Mouse (Mus musculus) embryonic stem cell, embryonic (primary cell): ENCODE results near the gene Clec3a.

Experiments used
- CTCF ChIA-PET, 4 experiments: fragments of 300-600 bp in 2 of 4; fragments of 350-600 bp in 2 of 4; sonication (Branson Sonifier 250); formaldehyde crosslinking; loops; one replicate each; lab custom pipeline; 2022; ENCODE audit warnings: inconsistent platforms in 2 of 4; lab: Charles Lee
- POLR2A ChIA-PET, 4 experiments: fragments of 300-600 bp in 2 of 4; fragments of 350-600 bp in 2 of 4; sonication (Branson Sonifier 250); formaldehyde crosslinking; loops; one replicate each; lab custom pipeline; 2022; ENCODE audit warnings: antibody characterized with exemption in 4 of 4, inconsistent platforms in 1 of 4; lab: Charles Lee

Gene Clec3a

GRCm38 (mm10) chr8:114417786-114418185 lies at the start of gene Clec3a:
Clec3a (plus strand) TSS chr8:114418086.
- CTCF ChIA-PET, result interaction anchor here in 2 of 4 experiments (1.3 to 1.4 kb wide), 2 partner anchors 20 to 22 kb away, joined by 3 to 4 read pairs; partner anchors contain the start of gene Wwox (in 1 of the 2)
- POLR2A ChIA-PET, result no interaction called here

DNA sequence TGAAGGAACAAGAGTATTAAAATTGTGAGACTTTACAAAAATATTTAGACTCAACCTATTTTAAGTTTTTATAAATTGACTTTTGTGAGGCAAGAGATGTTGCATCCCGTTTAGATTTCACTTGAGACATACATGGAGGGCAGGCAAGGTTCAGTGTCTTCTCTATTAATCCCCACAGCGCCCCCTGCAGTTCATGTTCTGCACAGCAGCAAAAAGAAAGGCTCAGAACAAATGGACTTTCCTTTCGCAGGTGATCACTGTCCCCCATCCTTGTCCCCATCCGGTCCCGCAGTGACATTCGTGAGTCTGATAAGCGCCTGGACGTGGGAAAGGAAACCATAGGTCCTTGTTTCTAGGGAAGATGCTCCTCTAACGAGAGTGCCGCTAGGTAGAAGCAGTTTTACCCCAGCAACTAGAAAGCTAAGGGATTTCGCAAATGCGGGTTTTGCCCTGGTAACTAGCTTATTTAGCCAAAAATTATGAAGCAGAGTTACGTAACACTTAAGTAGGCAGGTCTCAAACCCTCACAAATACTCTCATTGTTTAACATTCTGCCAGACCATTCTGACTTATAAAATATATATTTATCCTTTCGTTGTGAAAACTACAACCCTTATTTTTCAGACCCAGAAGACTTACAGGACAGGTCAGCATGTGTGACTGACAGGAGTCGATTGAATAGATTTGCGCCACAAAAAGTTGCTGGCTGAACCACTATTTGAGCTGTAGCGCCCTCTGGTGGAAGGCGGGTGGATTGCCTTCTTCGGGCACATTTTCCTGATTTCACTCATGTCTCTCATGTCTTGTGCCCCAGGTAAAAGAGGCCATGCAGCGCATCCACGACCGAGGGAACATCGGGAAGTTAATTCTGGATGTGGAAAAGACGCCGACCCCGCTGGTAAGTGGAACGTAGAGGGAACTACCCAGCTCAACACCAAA lies 48.6 kb upstream of the Clec3a start:
- POLR2A ChIA-PET, result interaction anchor here in 3 of 4 experiments (0.6 to 1.2 kb wide), 10 partner anchors 15 to 597 kb away, joined by 3 read pairs; partner anchors contain the start of gene Wwox (in 1 of the 3)
- CTCF ChIA-PET, result interaction anchor here (0.6 to 3.8 kb wide), 48 partner anchors 11 to 1128 kb away, joined by 3 to 44 read pairs (median 4); partner anchors contain the start of gene Wwox (in 3 of the 4)

GRCm38 (mm10) chr8:114374390-114374789 lies 43.5 kb upstream of the Clec3a start:
- ChIA-PET CTCF (interaction anchor here in 1 of 4 experiments (1.0 to 1.8 kb wide), 2 partner anchors 8 to 11 kb away, joined by 3 to 5 read pairs; no protein-coding TSS in a partner anchor), POLR2A (interaction anchor here in 1 of 4 experiments (0.6 kb wide), 1 partner anchor 31 kb away, joined by 3 read pairs; no protein-coding TSS in a partner anchor)

- ChIA-PET CTCF (interaction anchor here in 2 of 4 experiments (0.6 to 1.2 kb wide), 4 partner anchors 12 to 310 kb away, joined by 3 read pairs; no protein-coding TSS in a partner anchor), POLR2A (interaction anchor here in 3 of 4 experiments (0.6 to 2.4 kb wide), 4 partner anchors 14 to 625 kb away, joined by 3 to 9 read pairs (median 7); no protein-coding TSS in a partner anchor)
Observed at GRCm38 (mm10) chr8:114384189-114384588, 33.7 kb upstream of the Clec3a start.

- POLR2A ChIA-PET, result interaction anchor here in 2 of 4 experiments (0.9 to 2.5 kb wide), 2 partner anchors 12 to 13 kb away, joined by 3 to 19 read pairs; no protein-coding TSS in a partner anchor
- CTCF ChIA-PET, result interaction anchor here in 2 of 4 experiments (0.6 to 1.5 kb wide), 4 partner anchors 16 to 185 kb away, joined by 3 to 5 read pairs (median 4); partner anchors contain the start of gene Wwox (in 1 of the 2)
Observed at GRCm38 (mm10) chr8:114387494-114387893, 30.4 kb upstream of the Clec3a start.

DNA sequence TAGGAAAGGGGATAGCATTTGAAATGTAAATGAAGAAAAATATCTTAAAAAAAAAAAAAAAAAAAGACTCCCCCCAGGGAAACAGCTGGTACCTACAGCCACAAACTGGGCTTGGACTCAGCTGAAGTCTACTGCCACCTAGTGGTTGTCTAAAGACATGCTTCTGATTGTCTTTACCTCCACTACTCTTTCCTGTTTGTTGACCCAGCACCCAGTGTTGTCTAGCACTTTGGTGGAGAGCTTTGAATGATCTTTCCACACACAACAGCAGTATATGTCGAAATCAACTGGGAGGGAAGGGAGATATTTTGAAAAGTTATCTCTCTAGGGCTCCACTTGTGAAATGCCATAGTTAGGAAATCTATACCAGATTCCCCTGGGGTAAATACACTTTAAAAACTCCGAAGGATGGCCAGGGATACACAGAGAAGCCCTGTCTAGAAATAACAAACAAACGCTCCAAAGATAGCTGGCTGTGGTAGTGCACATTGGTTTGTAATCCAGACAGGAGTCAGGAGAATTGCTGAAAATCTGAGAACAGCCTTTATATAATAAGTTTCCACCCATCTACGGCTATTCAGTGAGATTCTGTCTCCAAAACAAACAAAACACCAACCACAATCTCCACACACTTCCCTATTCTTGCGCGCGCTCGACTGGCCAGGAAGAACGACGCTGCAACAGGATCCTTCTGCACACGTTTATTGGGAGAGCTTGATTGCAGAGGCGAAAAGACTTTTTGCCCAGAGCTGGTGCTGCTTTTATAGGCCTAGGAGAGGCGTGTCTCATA lies 27.2 kb upstream of the Clec3a start:
- CTCF ChIA-PET, result interaction anchor here (0.6 to 1.7 kb wide), 22 partner anchors 8 to 726 kb away, joined by 3 to 52 read pairs (median 5); partner anchors contain the start of gene Wwox (in 1 of the 4)

GRCm38 (mm10) chr8:114398326-114398725 lies 19.6 kb upstream of the Clec3a start:
- POLR2A ChIA-PET, result interaction anchor here in 3 of 4 experiments (0.6 to 3.6 kb wide), 9 partner anchors 8 to 41 kb away, joined by 4 to 58 read pairs (median 16); partner anchors contain the start of gene Wwox (in 2 of the 3)
- CTCF ChIA-PET, result interaction anchor here in 3 of 4 experiments (0.7 to 3.6 kb wide), 3 partner anchors 8 kb away, joined by 3 to 52 read pairs (median 7); no protein-coding TSS in a partner anchor

More for the DNA sequence above, 27.2 kb upstream of the Clec3a start:
- POLR2A ChIA-PET, result interaction anchor here in 3 of 4 experiments (0.6 to 1.7 kb wide), 19 partner anchors 9 to 310 kb away, joined by 3 to 58 read pairs (median 4); partner anchors contain the start of gene Wwox (in 1 of the 3)

DNA sequence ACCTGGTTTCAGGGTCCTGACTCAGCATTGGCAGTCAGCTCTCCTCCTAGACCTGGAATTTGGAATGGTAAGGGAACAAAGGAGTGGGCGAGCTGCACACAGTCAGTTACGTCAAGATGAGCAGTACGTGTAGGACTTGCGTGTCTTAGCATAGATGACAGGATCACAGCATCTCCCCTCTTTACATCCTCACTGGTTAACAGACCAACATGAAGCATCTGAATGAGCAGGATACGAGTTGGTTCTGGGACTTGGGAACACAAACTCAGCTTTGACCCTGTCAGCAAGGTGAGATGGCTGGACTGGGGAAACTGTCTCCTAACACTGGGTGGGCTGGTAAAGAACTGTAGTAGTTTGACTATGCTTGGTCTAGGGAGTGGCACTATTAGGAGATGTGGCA lies 18.6 kb upstream of the Clec3a start:
- ChIA-PET CTCF (interaction anchor here in 2 of 4 experiments (0.5 to 3.6 kb wide), 8 partner anchors 9 to 1429 kb away, joined by 3 to 52 read pairs (median 5); partner anchors contain the start of gene Wwox (in 1 of the 2)), POLR2A (interaction anchor here (0.6 to 3.6 kb wide), 12 partner anchors 9 to 1168 kb away, joined by 3 to 58 read pairs (median 10); partner anchors contain the start of gene Wwox (in 2 of the 4))

DNA sequence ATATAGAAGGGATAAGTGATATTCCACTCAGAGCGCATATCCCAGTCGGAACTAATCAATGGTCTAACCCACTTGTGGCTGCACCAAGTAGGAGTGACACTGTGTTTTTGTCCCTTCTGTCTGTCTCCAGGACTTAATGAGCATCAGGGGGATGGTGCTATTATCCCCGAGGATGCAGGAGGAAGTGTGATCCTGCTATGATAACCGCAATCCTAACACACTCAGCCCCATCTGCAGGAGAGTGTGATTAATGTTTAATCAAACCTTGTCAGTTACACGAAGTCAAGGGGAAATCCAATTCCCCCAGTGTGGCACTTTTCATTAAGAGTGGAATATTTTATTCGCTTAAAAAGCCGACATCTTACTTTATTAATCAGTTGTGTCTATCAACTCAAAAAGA lies 16.2 kb upstream of the Clec3a start:
- POLR2A ChIA-PET, result interaction anchor here in 2 of 4 experiments (0.6 to 3.6 kb wide), 4 partner anchors 11 to 37 kb away, joined by 3 to 56 read pairs (median 22); partner anchors contain the start of gene Wwox (in 1 of the 2)
- CTCF ChIA-PET, result interaction anchor here in 1 of 4 experiments (1.4 to 3.6 kb wide), 2 partner anchors 11 to 38 kb away, joined by 4 to 52 read pairs; partner anchors contain the start of gene Wwox

GRCm38 (mm10) chr8:114411421-114411820 lies 6.5 kb upstream of the Clec3a start:
- POLR2A ChIA-PET, result interaction anchor here in 2 of 4 experiments (0.6 to 1.0 kb wide), 2 partner anchors 21 to 132 kb away, joined by 3 to 6 read pairs; no protein-coding TSS in a partner anchor
- CTCF ChIA-PET, result interaction anchor here in 1 of 4 experiments (1.1 kb wide), 1 partner anchor 42 kb away, joined by 3 read pairs; no protein-coding TSS in a partner anchor

- ChIA-PET POLR2A (no interaction called here), CTCF (interaction anchor here in 1 of 4 experiments (1.3 kb wide), 1 partner anchor 21 kb away, joined by 4 read pairs; the partner anchor contains the start of gene Wwox)
Observed at GRCm38 (mm10) chr8:114418486-114418885, 600 bp downstream of the Clec3a start.

DNA sequence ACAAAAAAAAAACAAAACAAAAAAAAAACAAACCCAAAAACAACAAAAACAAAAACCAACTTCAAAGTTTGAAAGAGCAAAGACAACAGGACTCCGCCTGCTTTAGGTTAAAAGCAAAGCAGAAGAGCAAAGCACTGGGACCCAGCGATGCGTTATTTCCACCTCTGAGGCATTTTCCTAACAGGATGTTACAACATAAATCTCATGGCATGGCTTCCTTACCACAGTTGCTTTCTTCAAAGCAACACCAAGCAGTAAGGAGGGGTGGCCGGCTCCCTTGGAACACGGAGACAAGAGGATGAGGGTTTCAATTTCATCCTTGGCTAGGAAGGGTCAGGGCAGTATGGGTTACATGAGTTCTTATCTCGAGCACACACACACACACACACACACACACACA lies 1.0 kb downstream of the Clec3a start:
- ChIA-PET CTCF (interaction anchor here in 1 of 4 experiments (1.2 kb wide), 1 partner anchor 21 kb away, joined by 4 read pairs; no protein-coding TSS in a partner anchor), POLR2A (no interaction called here)

DNA sequence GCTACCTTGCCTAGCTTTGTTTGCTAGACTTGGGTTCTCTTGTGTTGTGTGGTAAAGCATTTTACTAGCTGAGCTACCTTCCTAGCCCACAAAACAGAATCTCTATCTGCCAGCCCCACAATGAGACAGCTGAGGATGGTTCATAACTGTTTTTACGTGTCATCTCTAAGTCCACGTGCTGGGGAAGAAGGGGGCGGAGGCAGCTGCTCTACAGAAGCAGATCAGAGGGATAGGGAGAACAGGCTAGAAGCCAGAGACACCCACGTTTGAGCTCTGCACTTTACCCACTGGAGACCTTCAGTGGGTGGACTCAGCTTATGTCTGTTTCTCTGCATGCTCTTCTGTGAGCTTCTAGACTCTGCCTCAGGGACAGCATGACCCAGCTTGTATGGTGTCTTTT lies 3.7 kb downstream of the Clec3a start:
- ChIA-PET POLR2A (interaction anchor here in 1 of 4 experiments (1.3 kb wide), 1 partner anchor 21 kb away, joined by 3 read pairs; no protein-coding TSS in a partner anchor), CTCF (interaction anchor here in 3 of 4 experiments (0.7 to 1.3 kb wide), 3 partner anchors 16 to 17 kb away, joined by 4 to 5 read pairs (median 5); no protein-coding TSS in a partner anchor)

- ChIA-PET CTCF (interaction anchor here (0.6 to 4.6 kb wide), 41 partner anchors 12 to 1452 kb away, joined by 3 to 46 read pairs (median 4); no protein-coding TSS in a partner anchor), POLR2A (interaction anchor here in 3 of 4 experiments (0.5 to 3.2 kb wide), 12 partner anchors 23 to 364 kb away, joined by 3 to 26 read pairs (median 3); no protein-coding TSS in a partner anchor)
Observed at GRCm38 (mm10) chr8:114438236-114438635, 20.4 kb downstream of the Clec3a start.

- CTCF ChIA-PET, result interaction anchor here (0.5 to 4.8 kb wide), 70 partner anchors 8 to 1999 kb away, joined by 3 to 46 read pairs (median 4); partner anchors contain the start of genes Clec3a (in 1 of the 4) and Nudt7 (in 1 of the 4)
- POLR2A ChIA-PET, result interaction anchor here (0.5 to 3.4 kb wide), 22 partner anchors 9 to 805 kb away, joined by 3 to 27 read pairs (median 4); partner anchors contain the start of gene Adamts18 (in 1 of the 4)
Observed at GRCm38 (mm10) chr8:114439334-114440204, 21.7 kb downstream of the Clec3a start, which contains the start of gene Wwox. Wwox (plus strand) TSS chr8:114439655.
